27 mouse cellular contexts compared by ENCODE assay signal in genomic region chr2:8470546-8470945, GRCm38 (mm10).
A peak's percentile ranks its signal among the peaks of the same experiment; 100 is the strongest.
DNase-seq lines count a peak whose midpoint lies in the region; ATAC-seq and TF ChIP-seq lines count a peak whose summit lies in the region.
"Had no signal": no experiment of that assay in that cellular context is flagged by ENCODE, and none has a peak within 500 bp of the region (broad histone marks: within the 10 kb centered on the region; RNA-seq: fewer than 3 reads in every experiment).

No protein-coding gene starts in this region.

- no peaks in the 10 kb centered on the region for H3K9me3 ChIP-seq in forebrain, embryonic 15.5 days
- no peaks in the 10 kb centered on the region for H3K9me3 ChIP-seq in forebrain, embryonic 11.5 days (ENCODE audit: control insufficient read depth, low read length)
- H3K9me3 ChIP-seq: embryonic facial prominence, embryonic 12.5 days; heart, embryonic 13.5 days; midbrain, embryonic 12.5 days had no signal

- intact Hi-C loops in left cerebral cortex, postnatal 14 days (cut with DNase I): no loop called here

- no peak for TF ChIP-seq CTCF in layer of hippocampus, adult 2 months (conservative IDR thresholded peaks at IDR 0.05)
- TF ChIP-seq CTCF in brain, embryonic 14.5 days (IDR thresholded peaks at IDR 0.05; ENCODE audit: borderline replicate concordance, extremely low read depth, insufficient read depth, insufficient read length): no peak

- 32% methylated on average over 1 of the region's 1 CpGs for WGBS in forebrain, embryonic 15.5 days
- WGBS in forebrain, embryonic 11.5 days: 30% methylated on average over 1 of the region's 1 CpGs

- H3K4me3 ChIP-seq in forebrain, embryonic 15.5 days: no peak overlapping the region
- H3K4me3 ChIP-seq in forebrain, embryonic 11.5 days (ENCODE audit: low read depth, low read length): no peak overlapping the region
- no peak overlapping the region for H3K4me3 ChIP-seq in layer of hippocampus, adult 2 months
- H3K4me3 ChIP-seq: embryonic facial prominence, embryonic 12.5 days; erythroblast, embryonic 14.5 days; heart, embryonic 13.5 days; midbrain, embryonic 12.5 days had no signal

- peaks cover 19% of the 10 kb centered on the region for H3K4me1 ChIP-seq in forebrain, embryonic 15.5 days
- no peaks in the 10 kb centered on the region for H3K4me1 ChIP-seq in forebrain, embryonic 11.5 days (replicated peaks; ENCODE audit: control insufficient read depth, insufficient read depth, low read length)
- H3K4me1 ChIP-seq: embryonic facial prominence, embryonic 12.5 days; heart, embryonic 13.5 days had no signal

- H3K9ac ChIP-seq in forebrain, embryonic 15.5 days (replicated peaks): no peak overlapping the region
- no peak overlapping the region for H3K9ac ChIP-seq in forebrain, embryonic 11.5 days (ENCODE audit: low read length)
- H3K9ac ChIP-seq: embryonic facial prominence, embryonic 12.5 days; heart, embryonic 13.5 days; liver, embryonic 14.5 days; lung, embryonic 14.5 days; midbrain, embryonic 12.5 days had no signal

- H3K36me3 ChIP-seq in forebrain, embryonic 15.5 days: no peaks in the 10 kb centered on the region
- H3K36me3 ChIP-seq in forebrain, embryonic 11.5 days (ENCODE audit: control insufficient read depth, insufficient read depth, low read length): no peaks in the 10 kb centered on the region
- H3K36me3 ChIP-seq: embryonic facial prominence, embryonic 12.5 days; heart, embryonic 13.5 days; midbrain, embryonic 12.5 days had no signal

- H3K27me3 ChIP-seq in forebrain, embryonic 15.5 days: no peaks in the 10 kb centered on the region
- H3K27me3 ChIP-seq in forebrain, embryonic 11.5 days (ENCODE audit: control insufficient read depth, insufficient read depth, low read length): no peaks in the 10 kb centered on the region
- H3K27me3 ChIP-seq: embryonic facial prominence, embryonic 12.5 days; heart, embryonic 13.5 days; midbrain, embryonic 12.5 days had no signal

- no peak for DNase-seq in forebrain, embryonic 11.5 days (ENCODE audit: low spot score)
- peak; percentile 67 to 75 for DNase-seq in layer of hippocampus, adult 2 months (ENCODE audit: low spot score in 2 of 2)
- no peak for DNase-seq in layer of hippocampus, postnatal 36 days
- DNase-seq in brain, embryonic 14.5 days (ENCODE audit: low read depth): peak; percentile 67
- peak; percentile 34 to 40 for DNase-seq in left cerebral cortex, postnatal 14 days (ENCODE audit: low spot score in 2 of 2)
- DNase-seq in thymus, postnatal 0 days (ENCODE audit: low spot score): no peak
- DNase-seq: adrenal gland, postnatal 14 days; cerebellum, adult 11 months; cerebellum, postnatal 10 days; gastrocnemius, postnatal 25 days; heart, adult 18-20 months; heart, postnatal 14 days; kidney, adult 9 months; kidney, postnatal 14 days; lung, embryonic 14.5 days; right cerebral cortex, postnatal 25 days; spleen, adult 18-20 months; thymus, postnatal 14 days had no signal

- no peak overlapping the region for H3K4me2 ChIP-seq in forebrain, embryonic 15.5 days (replicated peaks)
- no peak overlapping the region for H3K4me2 ChIP-seq in forebrain, embryonic 11.5 days (ENCODE audit: low read depth, low read length, severe bottlenecking)
- H3K4me2 ChIP-seq: embryonic facial prominence, embryonic 12.5 days; heart, embryonic 13.5 days; lung, embryonic 14.5 days; midbrain, embryonic 12.5 days had no signal

- TF ChIP-seq POLR2A in brain, embryonic 14.5 days (IDR thresholded peaks at IDR 0.05; ENCODE audit: borderline replicate concordance, extremely low read depth, insufficient read depth, insufficient read length, poor library complexity, severe bottlenecking): no peak

- ATAC-seq in forebrain, embryonic 15.5 days (replicated peaks): no peak
- ATAC-seq in forebrain, embryonic 11.5 days (replicated peaks; ENCODE audit: low FRiP score): no peak
- ATAC-seq: CD4-positive, CD25-positive, alpha-beta regulatory T cell, adult 4 months; hindbrain, postnatal 0 days; intestine, embryonic 16.5 days had no signal

- peak overlapping the region; percentile 76 for H3K27ac ChIP-seq in forebrain, embryonic 15.5 days (replicated peaks)
- no peak overlapping the region for H3K27ac ChIP-seq in forebrain, embryonic 11.5 days (ENCODE audit: low read depth, low read length)
- H3K27ac ChIP-seq in layer of hippocampus, adult 2 months: peak overlapping the region; percentile 89
- H3K27ac ChIP-seq: embryonic facial prominence, embryonic 12.5 days; heart, embryonic 13.5 days; hindbrain, postnatal 0 days; liver, embryonic 14.5 days; midbrain, embryonic 12.5 days had no signal

Comparison
In these comparisons a context has a peak if more than half of its experiments do, and no peak if none do; other contexts are left out.
1. DNase-seq: peak in layer of hippocampus, adult 2 months (2 of 2), brain, embryonic 14.5 days (single experiment) and left cerebral cortex, postnatal 14 days (2 of 2); none in forebrain, embryonic 11.5 days (single experiment), layer of hippocampus, postnatal 36 days (0 of 2) and thymus, postnatal 0 days (single experiment).